Mouse (Mus musculus) retina, embryonic 14.5 days (tissue): ENCODE measurements around the gene Heatr5a.

ENCODE experiments used
- DNase-seq: peaks from one replicate; pipeline ENCODE4 v3.0.0-alpha.2; 2015; ENCODE audit warnings: low spot score

The Heatr5a gene

GRCm38 (mm10) chr12:51882606-51883296, 88.4 kb downstream of the Heatr5a start:
- DNase-seq = no peak

- no peak for DNase-seq
These were observed 89.3 kb downstream of the Heatr5a start for GRCm38 (mm10) chr12:51881775-51882174.

- no peak for DNase-seq
These were observed 99.5 kb downstream of the Heatr5a start for GRCm38 (mm10) chr12:51871446-51872144.

GRCm38 (mm10) chr12:51869511-51869910, 101.6 kb downstream of the Heatr5a start:
- no peak for DNase-seq

GRCm38 (mm10) chr12:51867076-51867475, 104.0 kb downstream of the Heatr5a start:
- DNase-seq = no peak

GRCm38 (mm10) chr12:51866226-51866910, 104.8 kb downstream of the Heatr5a start:
- DNase-seq = no peak

- peak; percentile 77 for DNase-seq
These were observed 105.3 kb downstream of the Heatr5a start for GRCm38 (mm10) chr12:51865790-51866179.

GRCm38 (mm10) chr12:51865061-51865789, 105.9 kb downstream of the Heatr5a start:
- no peak for DNase-seq

- DNase-seq = no peak
These were observed 107.8 kb downstream of the Heatr5a start for GRCm38 (mm10) chr12:51863116-51864002.

- DNase-seq = no peak
These were observed 112.7 kb downstream of the Heatr5a start for GRCm38 (mm10) chr12:51858134-51859028.

- no peak for DNase-seq
These were observed 114.3 kb downstream of the Heatr5a start for GRCm38 (mm10) chr12:51856768-51857295.

- DNase-seq = no peak
These were observed 115.2 kb downstream of the Heatr5a start for GRCm38 (mm10) chr12:51855872-51856271.

- DNase-seq = no peak
These were observed 115.7 kb downstream of the Heatr5a start for GRCm38 (mm10) chr12:51855453-51855852.

- DNase-seq = no peak
These were observed 119.5 kb downstream of the Heatr5a start for GRCm38 (mm10) chr12:51851617-51852016.

- DNase-seq = no peak
These were observed 120.0 kb downstream of the Heatr5a start for GRCm38 (mm10) chr12:51851155-51851554.

GRCm38 (mm10) chr12:51850339-51850738, 120.8 kb downstream of the Heatr5a start:
- DNase-seq = no peak

GRCm38 (mm10) chr12:51849902-51850301, 121.2 kb downstream of the Heatr5a start:
- DNase-seq = no peak

- no peak for DNase-seq
These were observed 123.0 kb downstream of the Heatr5a start for GRCm38 (mm10) chr12:51847953-51848680.

GRCm38 (mm10) chr12:51845261-51845660, 125.9 kb downstream of the Heatr5a start:
- no peak for DNase-seq
